Mouse (Mus musculus): ENCODE data around the gene C3. TPM values are rescaled to one million over a fixed set of nuclear protein-coding genes. Genes with fewer than 3 reads are reported as not detected.

C3 gene
- polyA plus RNA-seq (2021; fragmentation: Nextera tagmentation) = 0.72 and 1.1 TPM in 2 replicates
- long read RNA-seq, experiment 1, full-length matches to known transcripts = 1 of 2 reads
- long read RNA-seq, experiment 1, partial matches to known transcripts = 1 of 2 reads
- long read RNA-seq, experiment 1, other reads (novel, unspliced or antisense) = 0 of 2 reads
- long read RNA-seq, experiment 2, full-length matches to known transcripts = 1 of 9 reads
- long read RNA-seq, experiment 2, partial matches to known transcripts = 8 of 9 reads
- long read RNA-seq, experiment 2, other reads (novel, unspliced or antisense) = 0 of 9 reads

DNA sequence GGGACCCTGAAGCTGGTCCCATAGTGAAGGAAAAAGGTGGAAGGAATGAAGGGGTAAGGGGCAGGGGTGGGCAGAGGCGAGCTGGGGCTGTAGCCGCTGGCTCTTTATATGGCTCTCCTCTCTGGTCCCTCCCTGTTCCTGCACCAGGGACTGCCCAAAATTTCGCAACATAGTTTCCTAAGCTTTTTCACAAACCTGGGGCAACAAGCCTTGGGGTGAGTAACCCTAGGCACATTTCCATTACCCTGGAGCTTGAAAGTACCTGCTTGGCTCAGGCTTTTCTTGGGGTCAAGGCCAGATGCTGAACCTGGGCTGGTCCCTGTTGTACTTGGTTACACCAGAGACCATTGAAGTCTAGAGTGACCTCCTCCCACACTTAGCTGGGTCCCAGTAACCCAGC lies at the start of gene C3:
Gene C3 (minus strand): TSS at position 123 of the 400 bp plus-strand sequence.

DNA sequence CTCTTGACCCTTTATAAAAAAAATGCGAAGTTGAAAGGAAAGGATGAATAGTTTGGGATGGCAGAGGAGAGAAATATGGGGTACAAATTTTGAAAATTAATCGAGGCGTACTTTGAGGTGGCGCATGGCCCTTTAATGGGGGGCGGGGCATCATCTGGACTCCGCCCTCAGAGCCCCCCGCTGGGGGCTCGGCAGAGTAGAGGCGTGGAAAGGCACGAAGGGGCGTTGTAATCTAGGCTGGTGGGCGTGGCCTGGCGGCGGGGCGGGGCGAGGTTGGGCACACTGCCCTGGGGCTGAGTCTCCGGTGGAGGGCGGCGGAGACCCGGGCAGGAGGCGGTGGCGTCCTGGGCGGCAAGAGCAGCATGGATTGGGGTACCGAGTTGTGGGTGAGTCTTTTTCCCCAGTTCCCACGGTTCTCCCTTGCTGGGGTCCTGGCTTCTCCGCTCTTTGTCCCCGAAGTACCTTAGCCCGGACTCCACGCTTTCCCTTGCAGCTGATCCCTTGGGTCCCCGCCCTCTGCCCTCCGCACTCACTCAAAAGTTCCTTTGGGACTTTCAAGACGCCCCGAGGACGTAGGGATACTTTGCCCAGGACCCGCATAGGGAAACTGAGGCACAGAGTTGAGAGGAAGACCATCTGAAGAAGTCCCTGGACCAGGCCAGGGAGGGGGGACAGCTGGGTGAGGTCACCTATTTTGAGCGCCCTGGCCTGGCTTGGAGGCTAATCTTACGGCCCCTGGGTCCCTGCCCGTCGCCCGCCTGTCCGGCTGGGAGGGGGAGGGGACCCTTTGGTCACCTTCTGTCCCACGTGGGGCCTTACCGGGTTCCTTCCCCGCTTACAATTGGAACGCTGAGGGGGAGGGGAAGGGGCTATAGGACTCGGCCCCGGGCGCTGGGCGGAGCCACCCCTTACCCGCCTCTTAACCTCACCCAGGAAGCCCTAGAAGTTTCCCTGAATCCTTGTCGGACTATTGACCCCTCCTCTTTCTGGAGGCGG lies 21.5 kb upstream of the C3 start, which contains the start of gene Trip10:
Gene Trip10 (plus strand): TSS at position 270 of the 996 bp plus-strand sequence.

DNA sequence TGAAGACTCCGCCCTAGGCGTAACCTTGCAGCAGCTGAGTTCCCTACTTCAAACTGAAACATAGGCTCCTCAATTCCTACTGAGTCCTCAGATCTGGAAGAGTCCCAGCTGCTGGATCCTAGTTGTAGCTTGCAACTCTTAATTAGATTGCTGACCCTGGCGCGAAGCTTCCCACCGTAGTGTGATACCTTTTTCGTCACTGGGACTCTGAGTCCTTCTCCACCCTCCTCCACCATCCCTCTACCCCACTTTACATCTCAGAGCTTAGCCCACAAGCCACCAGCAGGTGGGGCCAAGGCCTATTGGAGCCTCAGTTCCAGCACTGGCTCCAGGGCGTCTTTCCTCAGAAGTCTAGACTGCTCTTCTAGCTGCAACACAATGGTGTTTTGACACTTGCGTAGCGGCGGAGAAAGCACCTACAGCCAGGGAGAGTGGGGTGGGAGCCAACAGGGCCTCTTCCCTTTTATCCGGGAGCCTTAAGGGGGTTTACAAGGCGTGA lies 20.3 kb upstream of the C3 start, which contains the start of gene Gpr108:
Gene Gpr108 (minus strand): TSS at position 246 of the 499 bp plus-strand sequence.

DNA sequence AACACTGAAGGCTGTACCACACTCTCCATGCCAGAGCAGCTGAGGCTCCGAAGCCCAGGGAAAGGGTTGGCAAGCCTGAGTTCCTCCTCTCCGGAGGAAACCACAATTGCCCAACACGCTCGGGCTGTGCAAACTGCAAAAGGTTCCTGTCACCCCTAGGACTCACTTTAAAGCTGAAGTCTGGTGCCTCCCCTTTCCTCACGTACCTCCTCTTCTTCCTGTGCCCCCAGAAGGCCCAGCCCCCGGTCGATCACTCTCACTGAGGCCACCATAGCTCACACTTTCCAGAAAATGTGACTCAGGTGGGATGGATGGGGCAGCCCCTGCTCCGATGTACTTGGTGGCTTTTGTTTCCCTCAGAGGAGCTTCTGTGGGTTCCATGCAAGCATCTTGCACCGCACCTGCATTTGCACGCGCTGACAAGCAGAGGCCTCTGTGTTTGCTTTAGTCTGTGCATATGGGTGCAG lies 33.9 kb downstream of the C3 start, which contains the start of gene Tnfsf14:
Gene Tnfsf14 (minus strand): TSS at position 137 of the 467 bp plus-strand sequence.

Small RNA genes lying within 50 kb of the gene (microRNA-seq; reads per million reads assigned to microRNA genes)
- gene Mir6978 = not detected

Other genes starting within 250 kb of the C3 start
- gene Acer1, start 246.0 kb downstream of the C3 start, polyA plus RNA-seq (2021; fragmentation: Nextera tagmentation) = not detected in 2 replicates
- gene Clpp, start 237.8 kb downstream of the C3 start, polyA plus RNA-seq (2021; fragmentation: Nextera tagmentation) = 228 and 229 TPM in 2 replicates
- 58.9 and 60.0 TPM in 2 replicates for gene Alkbh7, start 230.8 kb downstream of the C3 start, polyA plus RNA-seq (2021; fragmentation: Nextera tagmentation)
- not detected in 2 replicates for gene Pspn, start 228.1 kb downstream of the C3 start, polyA plus RNA-seq (2021; fragmentation: Nextera tagmentation)
- 70.4 and 72.9 TPM in 2 replicates for gene Gtf2f1, start 216.8 kb downstream of the C3 start, polyA plus RNA-seq (2021; fragmentation: Nextera tagmentation)
- 0.15 TPM in 1 of 2 replicates, not detected in the other for gene Gm17949, start 216.7 kb downstream of the C3 start, polyA plus RNA-seq (2021; fragmentation: Nextera tagmentation)
- 3.2 and 3.4 TPM in 2 replicates for gene Khsrp, start 196.6 kb downstream of the C3 start, polyA plus RNA-seq (2021; fragmentation: Nextera tagmentation)
- gene Slc25a41, start 186.5 kb downstream of the C3 start, polyA plus RNA-seq (2021; fragmentation: Nextera tagmentation) = not detected in 2 replicates
- 1.5 and 8.4 TPM in 2 replicates for gene Crb3, start 169.0 kb downstream of the C3 start, polyA plus RNA-seq (2021; fragmentation: Nextera tagmentation)
- gene Slc25a23, start 168.3 kb downstream of the C3 start, polyA plus RNA-seq (2021; fragmentation: Nextera tagmentation) = 37.6 and 49.0 TPM in 2 replicates
- gene Dennd1c, start 149.6 kb downstream of the C3 start, polyA plus RNA-seq (2021; fragmentation: Nextera tagmentation) = 0.68 and 1.0 TPM in 2 replicates
- gene Tubb4a, start 140.4 kb downstream of the C3 start, polyA plus RNA-seq (2021; fragmentation: Nextera tagmentation) = 597 and 759 TPM in 2 replicates
- 0.63 and 1.1 TPM in 2 replicates for gene Tnfsf9, start 122.8 kb downstream of the C3 start, polyA plus RNA-seq (2021; fragmentation: Nextera tagmentation)
- 0.46 and 0.78 TPM in 2 replicates for gene Cd70, start 78.4 kb downstream of the C3 start, polyA plus RNA-seq (2021; fragmentation: Nextera tagmentation)
- not detected in 2 replicates for gene Tnfsf14, start 34.0 kb downstream of the C3 start, polyA plus RNA-seq (2021; fragmentation: Nextera tagmentation)
- 22.7 and 26.0 TPM in 2 replicates for gene Gpr108, start 20.3 kb upstream of the C3 start, polyA plus RNA-seq (2021; fragmentation: Nextera tagmentation)
- gene Trip10, start 21.3 kb upstream of the C3 start, polyA plus RNA-seq (2021; fragmentation: Nextera tagmentation) = 3.2 and 4.0 TPM in 2 replicates
- gene Vav1, start 51.0 kb upstream of the C3 start, polyA plus RNA-seq (2021; fragmentation: Nextera tagmentation) = 1.7 and 2.0 TPM in 2 replicates
- gene Adgre1, start 130.6 kb upstream of the C3 start, polyA plus RNA-seq (2021; fragmentation: Nextera tagmentation) = 4.6 and 8.5 TPM in 2 replicates